Mouse (Mus musculus) gastrocnemius, postnatal 4 days (tissue): ENCODE results near the gene Il15ra. TPM values are rescaled to one million over a fixed set of nuclear protein-coding genes. Genes with fewer than 3 reads are reported as not detected.

Experiments
- DNase-seq, 2 experiments: peaks; one replicate each; pipeline ENCODE4 v3.0.0; 2021 to 2022; ENCODE audit warnings: low spot score in 2 of 2, mixed read lengths in 2 of 2
- long read RNA-seq, 2 experiments: library from polyadenylated mRNA; stranded (forward); transcript quantifications; one replicate each; pipeline ENCODE4 v2.0.0; 2021
- total RNA-seq, 2 experiments: library from RNA; stranded (reverse); gene quantifications; 2 replicates each; pipeline ENCODE4 v1.2.3; 2021

The Il15ra gene
- 10 to 100 TPM; 10.1 to 10.4 TPM for total RNA-seq
- long read RNA-seq, experiment 1, partial matches to known transcripts = 0 of 2 reads
- long read RNA-seq, experiment 1, other reads (novel, unspliced or antisense) = 2 of 2 reads
- long read RNA-seq, experiment 2, partial matches to known transcripts = 0 of 8 reads
- long read RNA-seq, experiment 2, other reads (novel, unspliced or antisense) = 6 of 8 reads

DNA sequence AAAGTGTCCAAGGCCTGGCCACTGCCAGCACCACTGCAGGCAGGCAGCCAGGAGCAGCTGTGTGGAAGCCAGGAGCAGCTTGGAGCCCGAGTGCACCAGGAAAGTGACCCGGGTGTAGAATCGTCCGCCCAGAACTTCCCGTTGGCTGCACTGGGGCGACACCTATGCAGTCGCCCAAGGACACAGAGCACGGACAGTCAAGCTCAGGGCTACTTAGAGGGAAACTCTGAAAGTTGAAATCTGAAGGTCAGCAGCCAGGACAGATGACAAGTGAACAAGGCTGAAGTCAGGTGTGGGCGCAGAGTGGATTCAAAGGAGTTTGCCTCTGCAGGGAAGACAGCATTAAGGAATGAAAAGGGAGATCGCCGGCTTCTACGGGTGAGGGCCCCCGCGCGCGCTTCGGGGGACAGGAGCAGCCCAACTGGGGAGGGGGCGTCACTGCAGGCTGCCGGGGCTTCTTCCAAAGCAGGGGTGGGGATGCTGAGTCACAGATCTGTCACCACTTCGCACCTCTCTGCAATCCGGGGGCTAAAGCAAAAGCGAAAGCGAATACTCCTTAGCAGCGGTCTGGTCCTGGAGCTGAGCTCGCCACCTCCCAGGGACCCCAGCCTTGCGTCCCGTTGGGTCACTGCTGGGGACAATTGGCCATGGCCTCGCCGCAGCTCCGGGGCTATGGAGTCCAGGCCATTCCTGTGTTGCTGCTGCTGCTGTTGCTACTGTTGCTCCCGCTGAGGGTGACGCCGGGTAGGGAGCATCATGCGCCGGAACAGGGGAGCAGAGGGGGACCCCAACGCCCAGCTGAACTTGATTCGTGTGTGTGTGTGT is at the start of gene Il15ra:
Il15ra (plus strand) TSS at position 90 of the 825 bp plus-strand sequence.
- peak; percentile 39 to 78 for DNase-seq

DNA sequence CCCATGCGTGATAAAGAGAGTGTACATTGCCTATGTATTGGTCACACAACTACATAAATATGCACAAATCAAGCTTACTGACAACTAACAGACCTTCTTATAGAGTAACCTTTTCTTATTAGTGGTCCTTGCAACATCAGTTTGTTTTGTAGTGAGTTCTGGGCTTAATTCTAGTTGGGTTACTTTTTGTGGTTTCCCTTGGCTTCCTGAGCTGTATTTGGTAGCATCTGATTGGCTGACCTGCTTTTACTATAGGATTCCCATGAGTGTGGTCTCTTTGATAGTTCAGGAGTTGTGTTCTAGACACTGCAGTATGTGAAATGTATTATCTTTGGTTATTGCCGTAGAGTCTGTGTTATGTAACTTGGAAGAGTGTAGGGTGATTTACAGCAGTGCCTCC is 47.5 kb upstream of the Il15ra start:
- DNase-seq = no peak

DNA sequence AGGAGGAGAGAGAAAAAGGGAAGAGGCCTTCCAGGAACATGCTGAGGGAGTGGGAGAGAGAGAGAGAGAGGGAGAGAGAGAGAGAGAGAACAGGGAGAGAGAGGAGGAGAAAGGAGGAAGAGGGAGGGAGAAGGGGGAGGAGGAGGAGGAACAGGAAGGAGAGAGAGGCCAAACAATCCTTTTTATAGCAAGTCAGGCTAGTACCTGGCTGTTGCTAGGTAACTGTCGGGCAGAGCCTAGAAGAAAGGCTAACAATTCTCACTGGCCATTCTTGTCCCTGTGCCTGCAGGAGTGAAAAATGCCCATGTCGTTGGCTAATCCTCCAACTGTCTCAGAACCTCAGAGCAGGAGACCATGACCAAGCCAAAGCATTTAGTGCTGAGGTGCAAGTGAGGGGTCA is 45.8 kb upstream of the Il15ra start:
- DNase-seq = no peak

DNA sequence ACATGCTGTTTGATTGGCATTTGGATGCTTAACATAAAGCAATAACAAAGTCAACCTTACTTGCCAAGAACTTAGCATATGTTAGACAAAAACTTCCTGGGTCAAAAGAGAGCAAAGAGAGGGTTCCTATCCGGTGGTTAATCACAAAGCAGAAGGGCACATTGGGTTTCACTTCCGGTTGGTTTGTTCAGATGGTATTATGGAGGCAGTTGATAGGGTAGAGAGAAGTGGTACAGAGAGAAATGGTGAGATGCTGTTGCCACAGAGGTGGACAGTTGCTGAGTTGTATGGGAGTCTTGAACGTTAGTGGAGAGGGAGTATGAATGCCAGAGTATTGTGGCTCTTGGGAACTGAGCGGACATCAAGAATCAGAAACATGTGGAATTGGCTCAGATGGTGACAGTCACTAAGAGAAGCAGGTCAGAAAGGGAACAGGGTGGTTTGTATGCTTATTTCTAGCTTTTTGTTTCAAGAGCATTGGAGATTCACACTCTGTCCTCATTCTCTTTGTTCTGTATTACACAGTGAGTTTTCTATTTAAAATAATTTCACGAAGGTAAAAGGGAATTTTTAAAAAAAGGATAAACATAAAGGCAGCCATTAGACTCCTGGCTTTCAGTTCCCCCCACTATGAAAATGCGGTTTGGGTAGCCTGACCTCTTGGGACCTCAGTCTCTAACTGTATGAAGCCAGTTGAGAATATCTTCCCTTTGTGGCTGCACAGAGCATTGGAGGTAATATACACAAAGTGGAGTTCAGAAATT is 42.8 kb upstream of the Il15ra start:
- DNase-seq = no peak

DNA sequence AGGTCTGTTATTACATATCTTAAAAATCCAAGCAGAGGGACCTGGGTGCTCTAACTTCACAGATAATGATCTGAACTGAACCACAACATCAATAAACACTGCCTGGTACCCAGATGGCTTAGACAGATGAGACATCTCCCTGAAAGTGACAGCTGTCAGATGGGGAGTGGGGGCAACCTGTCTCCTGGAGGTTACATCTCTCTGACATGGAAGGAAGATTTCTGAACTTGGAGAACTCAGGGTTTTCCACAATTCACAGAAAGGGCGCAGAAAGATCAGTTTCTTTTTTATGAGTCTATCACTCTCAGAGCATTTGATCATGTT is 42.2 kb upstream of the Il15ra start:
- no peak for DNase-seq

DNA sequence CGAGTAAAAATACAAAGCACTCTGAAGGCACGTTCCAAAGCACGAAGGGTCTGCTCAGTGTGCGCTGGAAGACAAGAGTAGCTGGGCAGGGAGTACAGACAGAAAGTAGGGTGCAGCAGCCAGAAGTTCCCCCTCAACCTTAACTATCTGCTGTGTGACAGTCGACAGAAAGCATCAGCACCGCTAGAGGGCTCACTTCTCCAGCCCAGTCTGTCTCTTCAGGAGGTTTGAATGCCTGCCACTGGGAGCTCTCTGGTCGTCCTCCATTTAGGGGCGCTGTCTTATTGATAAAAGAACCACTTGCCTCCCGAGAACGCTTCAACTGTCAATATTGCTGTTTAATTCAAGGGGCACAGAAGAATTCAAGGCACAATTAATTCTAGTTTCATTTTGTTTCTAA is 41.1 kb upstream of the Il15ra start:
- DNase-seq = peak; percentile 53 to 80

DNA sequence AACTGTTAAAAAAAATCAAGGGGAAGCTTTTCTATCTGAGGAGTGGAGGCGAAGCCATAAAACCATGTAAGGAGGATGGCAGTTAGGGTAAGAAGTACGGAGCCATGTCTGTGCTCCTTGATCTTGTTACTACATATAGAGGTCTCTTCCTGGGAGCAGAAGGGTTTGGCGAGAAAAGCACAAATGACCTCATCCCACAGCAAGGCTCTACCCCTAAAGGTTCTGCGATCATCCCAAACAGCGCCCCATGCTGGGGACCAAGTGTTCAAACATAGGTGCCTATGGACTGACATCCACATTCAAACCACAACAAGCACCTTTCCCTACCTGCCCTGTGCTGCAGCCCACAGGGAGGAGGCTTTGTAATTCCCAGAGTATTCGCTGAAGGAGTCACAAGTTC is 40.7 kb upstream of the Il15ra start:
- DNase-seq = peak in 1 of 2 experiments; percentile 27

DNA sequence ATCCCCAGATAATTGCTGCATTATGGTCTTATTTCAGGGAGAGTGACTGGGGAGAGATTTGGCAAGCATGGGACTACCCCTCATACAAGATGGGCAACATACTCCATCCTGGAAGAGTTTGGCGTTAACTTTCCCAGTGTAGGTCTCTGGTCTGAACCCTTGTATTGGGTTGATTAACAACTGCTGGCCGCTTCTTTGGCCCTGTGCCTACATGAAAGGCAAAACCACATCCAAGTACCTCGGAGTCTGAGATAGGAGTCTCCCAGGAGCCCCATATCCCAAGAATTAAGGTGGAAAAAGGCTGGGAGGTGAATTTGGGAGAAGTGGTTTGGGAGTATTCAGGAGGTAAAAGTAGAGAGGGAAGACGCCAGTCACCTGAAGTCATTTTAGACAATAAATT is 40.3 kb upstream of the Il15ra start:
- no peak for DNase-seq

DNA sequence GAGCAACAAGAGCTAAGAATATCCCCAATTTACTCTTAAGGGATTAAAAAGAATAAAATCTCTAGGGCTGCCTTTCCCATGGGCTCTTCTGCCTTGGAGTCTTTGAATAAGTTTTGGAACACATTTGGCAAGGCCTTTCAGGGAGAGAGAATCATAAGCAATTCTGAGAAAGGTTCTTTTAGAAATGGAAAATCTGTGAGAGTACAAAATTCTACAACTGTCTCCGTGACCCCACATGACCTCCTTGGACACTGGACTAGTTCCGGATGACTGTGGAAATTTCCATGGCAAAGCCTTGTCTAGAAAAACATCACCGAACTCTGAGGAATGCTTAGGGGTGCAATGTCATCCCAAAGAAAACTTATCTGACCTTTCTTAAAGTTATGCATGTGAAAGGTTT is 39.8 kb upstream of the Il15ra start:
- DNase-seq = no peak

DNA sequence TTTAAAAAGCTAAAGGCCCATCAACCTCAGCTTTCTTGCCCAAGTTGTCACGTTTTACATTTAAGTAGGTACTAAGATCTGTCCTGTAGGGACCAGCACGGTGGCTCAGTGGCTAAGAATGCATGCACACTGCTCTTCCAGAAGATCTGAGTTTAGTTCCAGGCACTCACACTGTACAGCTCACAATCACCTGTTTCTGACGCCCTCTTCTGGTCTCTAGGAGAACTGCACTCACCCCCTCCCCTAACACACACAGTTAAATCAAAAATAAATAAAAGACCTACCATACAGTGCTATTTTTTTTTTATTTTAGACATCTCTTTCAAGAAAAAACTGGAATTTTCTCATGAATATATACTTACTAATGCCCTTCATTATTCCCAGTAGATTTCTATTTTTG is 32.9 kb upstream of the Il15ra start:
- no peak for DNase-seq

DNA sequence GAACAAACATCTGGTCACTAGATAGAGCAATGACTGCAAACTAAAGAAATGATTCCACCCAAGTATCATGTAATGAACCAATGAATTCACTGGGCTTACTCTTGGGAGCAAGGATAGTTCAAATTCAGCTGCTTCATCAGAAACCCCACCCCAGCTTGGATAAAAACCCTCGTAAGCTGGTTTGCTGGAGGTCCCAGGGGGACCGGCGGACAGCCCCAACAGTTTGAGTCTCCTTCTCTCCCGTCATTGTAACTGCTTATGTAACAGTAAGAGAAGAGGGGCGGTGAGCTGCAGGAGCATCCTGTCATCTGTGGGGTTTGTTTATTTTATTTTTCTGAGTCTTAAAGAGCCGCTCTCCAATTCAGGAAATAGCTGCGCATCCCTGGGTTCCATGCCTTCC is 25.5 kb upstream of the Il15ra start:
- DNase-seq = no peak

DNA sequence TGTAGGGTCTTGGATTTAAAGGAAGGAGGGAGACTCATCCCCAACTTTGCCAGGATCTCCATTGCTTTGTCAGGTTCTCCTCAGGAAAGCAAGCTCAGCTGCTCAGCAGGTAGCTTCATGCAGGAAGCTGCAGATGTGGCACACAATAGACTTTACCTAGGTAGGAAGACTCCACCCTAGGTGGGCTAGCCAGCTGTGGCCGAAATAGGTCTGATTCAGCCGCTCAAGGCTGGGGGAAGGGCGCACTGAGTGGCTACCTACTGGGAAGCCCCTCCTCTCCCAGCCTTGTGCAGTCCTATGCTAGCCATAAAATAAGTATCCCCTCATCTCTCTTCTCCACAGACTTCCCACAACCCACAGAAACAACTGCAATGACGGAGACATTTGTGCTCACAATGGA is 22.4 kb upstream of the Il15ra start:
- no peak for DNase-seq

DNA sequence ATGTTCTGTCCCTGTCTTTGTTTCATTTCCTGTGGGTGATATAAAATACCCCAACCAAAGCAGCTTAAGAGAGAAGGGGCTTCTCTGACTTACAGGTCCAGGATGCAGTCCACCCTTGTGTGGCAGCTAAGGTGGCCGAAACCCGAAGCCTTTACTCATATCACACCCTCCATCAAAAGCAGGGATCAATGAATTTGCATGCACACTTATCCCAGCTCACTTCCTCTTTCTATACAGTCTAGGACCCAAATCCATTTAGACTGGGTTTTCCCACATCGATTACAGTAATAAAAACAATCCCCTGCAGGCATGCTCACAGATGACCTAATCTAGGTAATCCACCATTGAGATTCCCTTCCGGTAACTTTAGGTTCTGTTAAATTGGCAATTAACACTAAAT is 18.6 kb upstream of the Il15ra start:
- DNase-seq = no peak

DNA sequence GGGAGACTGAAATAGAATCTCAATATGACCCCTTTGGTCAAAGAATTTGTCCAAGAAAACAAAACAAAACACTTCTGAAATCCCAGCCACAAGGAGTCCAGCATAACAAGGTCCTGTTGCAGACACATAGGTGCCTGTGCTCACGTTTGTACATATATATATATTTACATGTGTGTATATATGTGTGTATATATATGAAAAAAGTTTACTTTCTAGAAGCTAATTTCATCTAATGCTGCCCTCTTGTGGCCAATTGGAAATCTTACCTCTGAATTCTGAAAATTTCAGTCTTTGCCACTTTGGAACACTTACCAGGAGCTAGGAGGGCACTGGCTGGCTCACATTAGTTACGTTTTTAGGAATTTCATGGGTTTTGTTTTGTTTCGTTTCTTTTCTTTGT is 17.7 kb upstream of the Il15ra start:
- DNase-seq = no peak

DNA sequence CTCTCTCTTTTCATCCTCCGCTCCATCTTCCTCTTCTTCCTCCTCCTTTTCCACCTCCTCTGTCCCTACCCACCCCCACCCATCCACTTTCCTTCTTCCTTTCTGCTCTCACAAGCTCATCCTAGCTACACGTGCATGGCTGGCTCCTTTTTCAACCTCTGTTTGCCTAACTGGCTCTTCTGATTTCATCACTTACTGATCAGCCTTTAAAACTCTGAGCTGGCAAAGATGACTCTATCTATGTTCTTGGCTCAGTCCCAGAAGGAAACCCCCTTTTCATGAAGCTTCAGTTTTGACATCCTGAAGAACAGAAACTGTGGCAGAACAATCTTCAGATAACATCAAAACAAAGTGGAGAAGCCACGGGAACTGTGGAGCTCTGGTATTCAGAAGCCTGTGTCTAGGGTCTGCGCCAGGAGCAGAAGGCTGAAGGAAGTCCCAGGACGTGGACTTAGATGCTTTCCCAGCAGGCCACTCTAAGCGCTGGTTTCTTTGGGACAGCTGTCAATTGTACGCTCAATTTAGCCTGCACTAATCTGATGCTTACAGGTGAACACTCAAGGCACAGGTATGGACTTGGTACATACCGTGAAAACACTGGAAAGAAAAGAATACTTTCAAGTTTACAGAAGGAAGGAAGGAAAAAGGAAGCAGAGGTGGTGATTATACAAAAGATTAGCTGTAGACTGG is 14.7 kb upstream of the Il15ra start:
- DNase-seq = no peak

DNA sequence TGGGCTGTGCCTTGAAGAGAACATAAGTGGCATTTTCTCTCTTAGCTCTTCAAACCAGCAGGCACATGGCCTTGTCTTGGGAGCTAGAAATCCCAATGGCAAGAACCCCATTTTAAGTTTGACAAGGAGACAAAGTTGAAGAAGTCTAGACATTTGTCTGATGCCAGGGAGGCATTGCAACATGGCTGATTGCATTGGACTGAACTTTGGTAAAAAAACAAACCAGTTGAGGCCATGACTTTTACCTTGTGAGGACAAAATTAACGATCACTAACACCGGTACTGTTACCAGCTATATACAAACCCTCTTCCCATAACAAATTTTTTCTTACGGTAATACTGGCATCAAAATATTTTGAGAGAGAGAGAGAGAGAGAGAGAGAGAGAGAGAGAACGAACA is 11.7 kb upstream of the Il15ra start:
- no peak for DNase-seq

DNA sequence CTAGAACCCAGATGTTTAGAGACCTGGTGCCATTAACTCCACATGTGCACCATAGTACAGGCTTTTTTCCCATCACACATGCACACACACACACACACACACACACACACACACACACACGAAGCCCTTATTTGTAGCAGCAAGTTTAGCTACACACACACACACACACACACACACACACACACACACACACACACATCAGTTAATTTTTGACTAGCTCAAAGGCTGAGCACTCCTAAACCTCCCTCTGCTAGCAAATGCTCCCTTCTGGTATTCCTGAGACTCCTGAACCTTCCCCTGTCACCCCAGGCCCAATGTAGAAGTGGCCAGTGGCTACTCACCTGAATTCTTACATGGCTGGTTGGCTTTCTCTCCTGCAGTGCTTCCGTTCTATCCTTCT is 11.0 kb upstream of the Il15ra start:
- DNase-seq = no peak

DNA sequence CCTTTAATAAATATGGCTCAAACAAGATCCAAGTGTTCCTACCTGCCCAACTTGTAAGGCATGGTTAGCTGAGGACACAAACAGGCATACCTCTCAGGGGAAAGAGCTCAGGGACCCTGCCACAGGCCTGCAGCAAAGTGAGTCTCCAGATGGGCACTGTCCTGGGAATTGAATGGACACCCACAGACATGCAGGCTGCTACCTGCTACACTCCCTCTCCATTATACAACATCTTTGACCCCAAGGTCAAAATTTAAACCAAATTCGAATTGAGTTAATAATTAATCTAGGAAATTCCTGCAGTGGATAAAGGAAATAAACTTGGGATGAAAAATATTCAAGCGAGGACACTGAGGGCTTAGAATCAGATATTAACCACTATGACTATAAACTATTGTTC is 9.2 kb upstream of the Il15ra start:
- no peak for DNase-seq

DNA sequence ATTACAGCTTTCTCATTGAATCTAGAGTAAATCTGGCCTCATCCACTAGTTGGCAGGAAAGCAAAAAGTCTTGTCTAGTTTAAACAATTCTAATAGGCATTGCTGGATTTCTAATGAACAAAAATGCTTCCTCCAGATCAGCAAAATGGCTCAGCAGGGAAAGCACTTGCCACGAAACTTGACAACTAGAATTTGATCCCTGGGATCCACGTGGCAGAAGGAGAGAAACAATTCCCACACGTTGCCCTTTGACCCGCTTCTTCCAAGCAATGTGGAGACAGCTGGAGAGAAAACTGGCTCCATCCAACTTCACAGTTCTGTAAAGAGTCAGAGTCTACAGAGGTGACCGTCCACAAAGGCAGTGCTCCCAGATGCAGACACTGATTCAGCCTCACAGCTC is 6.1 kb upstream of the Il15ra start:
- no peak for DNase-seq

DNA sequence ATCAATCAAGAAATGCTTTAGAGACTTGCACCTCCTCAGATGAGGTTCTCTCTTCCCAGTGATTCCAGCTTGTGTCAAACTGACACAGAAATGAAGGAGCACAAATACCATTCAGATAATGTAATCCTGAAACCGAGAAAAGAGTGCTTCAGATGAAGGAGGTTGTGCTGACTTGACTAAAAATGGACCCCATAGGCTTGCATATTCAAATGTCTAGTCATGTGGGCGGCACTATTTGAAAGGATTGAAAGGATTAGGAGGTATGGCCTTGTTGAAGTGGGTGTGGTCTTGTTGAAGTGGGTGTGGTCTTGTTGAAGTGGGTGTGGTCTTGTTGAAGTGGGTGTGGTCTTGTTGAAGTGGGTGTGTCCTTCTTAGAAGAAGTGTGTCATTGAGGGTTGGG is 5.2 kb upstream of the Il15ra start:
- no peak for DNase-seq

DNA sequence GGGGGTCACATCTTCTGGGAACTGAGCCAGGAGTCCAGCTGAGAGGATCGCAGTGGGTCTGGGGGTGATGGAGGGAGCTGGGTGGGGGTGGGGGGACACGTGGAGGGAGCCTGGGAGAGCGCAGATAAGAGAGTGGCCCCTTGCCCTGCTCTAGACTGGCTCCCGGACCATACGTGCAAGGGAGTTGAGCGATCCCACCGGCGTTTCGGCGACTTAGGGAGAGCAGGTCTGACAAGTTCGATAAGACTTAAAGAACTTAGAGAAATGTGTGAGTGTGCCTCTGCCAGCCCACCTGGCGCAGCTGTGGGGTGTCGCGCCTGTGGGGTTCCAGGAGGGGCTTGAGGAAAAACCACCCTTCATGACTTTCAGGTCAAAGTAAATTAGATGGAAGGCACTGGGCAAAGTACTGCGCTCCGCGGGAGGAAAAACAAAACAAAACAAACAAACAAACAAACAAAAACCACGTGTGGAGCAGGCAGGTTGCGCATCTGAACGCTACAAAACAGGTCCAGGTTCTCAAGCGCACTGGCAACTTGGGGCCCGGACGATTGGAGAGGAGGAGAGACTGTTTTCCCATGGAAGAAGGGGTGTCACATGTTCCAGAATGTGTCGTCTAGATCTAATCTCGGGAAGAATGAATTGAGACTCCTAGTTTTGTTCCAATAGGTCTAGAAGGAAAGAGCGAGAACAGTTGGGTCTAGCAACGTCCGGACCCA is 1.1 kb downstream of the Il15ra start:
- DNase-seq = no peak
